Mouse (Mus musculus): ENCODE measurements around the gene Rln3. TPM values are rescaled to one million over a fixed set of nuclear protein-coding genes. Genes with fewer than 3 reads are reported as not detected.

Rln3 gene
- polyA plus RNA-seq (2012; rRNA removed) = 0.12 TPM in 1 of 2 replicates, not detected in the other

GRCm38 (mm10) chr8:84044900-84045299 lies at the start of gene Rln3:
Gene Rln3 (minus strand): TSS chr8:84045000.

GRCm38 (mm10) chr8:84066291-84066930 lies 21.6 kb upstream of the Rln3 start, which contains the start of gene Rfx1:
Gene Rfx1 (plus strand): TSS chr8:84066834.

GRCm38 (mm10) chr8:84065037-84065436 lies 20.2 kb upstream of the Rln3 start, which contains the start of gene Gm10643:
Gene Gm10643 (minus strand): TSS chr8:84065137.

GRCm38 (mm10) chr8:84042066-84042947 lies 2.5 kb downstream of the Rln3 start, which contains the start of gene Il27ra:
Gene Il27ra (minus strand): TSS chr8:84042589.

GRCm38 (mm10) chr8:84021096-84021495 lies 23.7 kb downstream of the Rln3 start, which contains the start of gene Palm3:
Gene Palm3 (plus strand): TSS chr8:84021471.

GRCm38 (mm10) chr8:84011705-84012498 lies 32.9 kb downstream of the Rln3 start, which contains the start of gene 2210011C24Rik:
Gene 2210011C24Rik (minus strand): TSS chr8:84012171.

GRCm38 (mm10) chr8:84001281-84002000 lies 43.4 kb downstream of the Rln3 start, which contains the start of gene 1700067K01Rik:
Gene 1700067K01Rik (plus strand): TSS chr8:84001502.

GRCm38 (mm10) chr8:83997511-83998141 lies 47.2 kb downstream of the Rln3 start, which contains the start of gene Samd1:
Gene Samd1 (plus strand): TSS chr8:83997672.

Other genes with a start within 250 kb of the Rln3 start
- gene Adgrl1, start 144.9 kb downstream of the Rln3 start, polyA plus RNA-seq (2012; rRNA removed) = 2.6 and 2.9 TPM in 2 replicates
- 0.78 and 0.85 TPM in 2 replicates for gene Gm10644, start 89.8 kb downstream of the Rln3 start, polyA plus RNA-seq (2012; rRNA removed)
- gene Asf1b, start 89.5 kb downstream of the Rln3 start, polyA plus RNA-seq (2012; rRNA removed) = 49.1 and 54.0 TPM in 2 replicates
- 20.6 and 20.7 TPM in 2 replicates for gene Prkaca, start 72.0 kb downstream of the Rln3 start, polyA plus RNA-seq (2012; rRNA removed)
- gene Samd1, start 47.3 kb downstream of the Rln3 start, polyA plus RNA-seq (2012; rRNA removed) = 19.9 and 21.8 TPM in 2 replicates
- gene 1700067K01Rik, start 43.5 kb downstream of the Rln3 start, polyA plus RNA-seq (2012; rRNA removed) = 0.16 and 0.17 TPM in 2 replicates
- gene 2210011C24Rik, start 32.8 kb downstream of the Rln3 start, polyA plus RNA-seq (2012; rRNA removed) = 0.08 TPM in 1 of 2 replicates, not detected in the other
- 0.03 and 0.05 TPM in 2 replicates for gene Palm3, start 23.5 kb downstream of the Rln3 start, polyA plus RNA-seq (2012; rRNA removed)
- gene Il27ra, start 2.4 kb downstream of the Rln3 start, polyA plus RNA-seq (2012; rRNA removed) = 1.2 and 1.4 TPM in 2 replicates
- gene Gm10643, start 20.1 kb upstream of the Rln3 start, polyA plus RNA-seq (2012; rRNA removed) = 0.59 and 0.63 TPM in 2 replicates
- gene Rfx1, start 21.8 kb upstream of the Rln3 start, polyA plus RNA-seq (2012; rRNA removed) = 3.3 and 4.7 TPM in 2 replicates
- gene Dcaf15, start 59.8 kb upstream of the Rln3 start, polyA plus RNA-seq (2012; rRNA removed) = 11.4 and 12.4 TPM in 2 replicates
- 0.03 and 0.05 TPM in 2 replicates for gene Podnl1, start 81.0 kb upstream of the Rln3 start, polyA plus RNA-seq (2012; rRNA removed)
- gene Cc2d1a, start 102.9 kb upstream of the Rln3 start, polyA plus RNA-seq (2012; rRNA removed) = 3.7 and 4.4 TPM in 2 replicates
- 0.18 and 0.24 TPM in 2 replicates for gene 4930432K21Rik, start 103.0 kb upstream of the Rln3 start, polyA plus RNA-seq (2012; rRNA removed)
- 0.13 and 0.16 TPM in 2 replicates for gene Nanos3, start 140.2 kb upstream of the Rln3 start, polyA plus RNA-seq (2012; rRNA removed)
- gene Zswim4, start 192.1 kb upstream of the Rln3 start, polyA plus RNA-seq (2012; rRNA removed) = 2.9 and 3.4 TPM in 2 replicates
- 124 and 135 TPM in 2 replicates for gene D8Ertd738e, start 204.7 kb upstream of the Rln3 start, polyA plus RNA-seq (2012; rRNA removed)
- gene Mri1, start 212.3 kb upstream of the Rln3 start, polyA plus RNA-seq (2012; rRNA removed) = 17.2 and 23.4 TPM in 2 replicates
- gene Ccdc130, start 225.4 kb upstream of the Rln3 start, polyA plus RNA-seq (2012; rRNA removed) = 6.9 and 7.4 TPM in 2 replicates